In the genomic region with DNA sequence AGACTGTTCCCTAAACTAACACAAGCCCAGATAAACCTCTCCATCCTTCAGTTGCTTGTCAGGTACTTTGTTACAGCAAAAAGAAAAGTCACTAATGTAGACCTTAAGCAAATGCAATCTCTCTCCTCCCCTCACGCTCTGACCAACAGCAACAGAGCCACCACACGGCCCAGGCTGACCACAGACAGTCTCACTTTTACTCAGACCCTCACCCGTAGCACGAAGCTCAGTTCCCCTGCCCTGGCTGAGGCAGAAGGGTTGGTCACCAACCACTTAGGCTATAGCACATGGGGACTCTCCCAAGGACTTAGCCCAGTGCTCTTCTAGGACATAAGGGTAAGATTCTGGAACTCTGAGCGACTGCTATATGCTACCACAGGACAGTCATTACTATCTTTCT, we compare ENCODE assay signal across 20 mouse cellular contexts. TPM values are rescaled to one million over a fixed set of nuclear protein-coding genes. Genes with fewer than 3 reads are reported as not detected.
"Had no signal": no experiment of that assay in that cellular context is flagged by ENCODE, and none has a peak within 500 bp of the region (broad histone marks: within the 10 kb centered on the region; RNA-seq: fewer than 3 reads in every experiment).

No protein-coding gene starts in this region.

- H3K4me2 ChIP-seq: lung, embryonic 15.5 days; midbrain, embryonic 11.5 days; midbrain, embryonic 13.5 days; midbrain, embryonic 15.5 days; neural tube, embryonic 12.5 days; stomach, embryonic 15.5 days had no signal

- H3K4me3 ChIP-seq: lung, embryonic 15.5 days; megakaryocyte, embryonic 14.5 days; midbrain, embryonic 13.5 days; midbrain, embryonic 15.5 days; neural tube, embryonic 12.5 days; stomach, embryonic 15.5 days had no signal

- ATAC-seq: lung, postnatal 0 days; midbrain, embryonic 13.5 days; midbrain, embryonic 15.5 days had no signal

- H3K9me3 ChIP-seq: lung, embryonic 15.5 days; megakaryocyte, embryonic 14.5 days; midbrain, embryonic 13.5 days; midbrain, embryonic 15.5 days; neural tube, embryonic 12.5 days; stomach, embryonic 15.5 days had no signal

- DNase-seq: lung, adult 2 months; lung, postnatal 14 days; lung, postnatal 36 days; right cerebral cortex, postnatal 14 days; thymus, adult 2 months; thymus, postnatal 25 days; thymus, postnatal 4 days had no signal

- H3K9ac ChIP-seq: lung, embryonic 15.5 days; midbrain, embryonic 13.5 days; midbrain, embryonic 15.5 days; neural tube, embryonic 12.5 days; stomach, embryonic 15.5 days had no signal

- H3K27ac ChIP-seq: lung, embryonic 15.5 days; macrophage; midbrain, embryonic 13.5 days; midbrain, embryonic 15.5 days; neural tube, embryonic 12.5 days; stomach, embryonic 15.5 days; stomach, postnatal 0 days had no signal

- H3K27me3 ChIP-seq: lung, embryonic 15.5 days; megakaryocyte, embryonic 14.5 days; midbrain, embryonic 13.5 days; midbrain, embryonic 15.5 days; neural tube, embryonic 12.5 days; stomach, embryonic 15.5 days had no signal

- H3K4me1 ChIP-seq: megakaryocyte, embryonic 14.5 days; midbrain, embryonic 13.5 days; midbrain, embryonic 15.5 days; neural tube, embryonic 12.5 days; stomach, embryonic 15.5 days had no signal

RNA-seq across cellular contexts. Expression of gene Eva1c, which starts 27.7 kb away (rescaled TPM):
- total RNA-seq: megakaryocyte progenitor cell, adult 5-6 weeks; monocyte, adult 5-6 weeks; neutrophil, adult 5-6 weeks had no signal
- polyA plus RNA-seq: macrophage had no signal
